Mouse (Mus musculus): ENCODE results near the gene Elp1. TPM values are rescaled to one million over a fixed set of nuclear protein-coding genes. Genes with fewer than 3 reads are reported as not detected.

Elp1 gene
- polyA plus RNA-seq, 1 experiment from 2014 or later, result 8.1 TPM

DNA sequence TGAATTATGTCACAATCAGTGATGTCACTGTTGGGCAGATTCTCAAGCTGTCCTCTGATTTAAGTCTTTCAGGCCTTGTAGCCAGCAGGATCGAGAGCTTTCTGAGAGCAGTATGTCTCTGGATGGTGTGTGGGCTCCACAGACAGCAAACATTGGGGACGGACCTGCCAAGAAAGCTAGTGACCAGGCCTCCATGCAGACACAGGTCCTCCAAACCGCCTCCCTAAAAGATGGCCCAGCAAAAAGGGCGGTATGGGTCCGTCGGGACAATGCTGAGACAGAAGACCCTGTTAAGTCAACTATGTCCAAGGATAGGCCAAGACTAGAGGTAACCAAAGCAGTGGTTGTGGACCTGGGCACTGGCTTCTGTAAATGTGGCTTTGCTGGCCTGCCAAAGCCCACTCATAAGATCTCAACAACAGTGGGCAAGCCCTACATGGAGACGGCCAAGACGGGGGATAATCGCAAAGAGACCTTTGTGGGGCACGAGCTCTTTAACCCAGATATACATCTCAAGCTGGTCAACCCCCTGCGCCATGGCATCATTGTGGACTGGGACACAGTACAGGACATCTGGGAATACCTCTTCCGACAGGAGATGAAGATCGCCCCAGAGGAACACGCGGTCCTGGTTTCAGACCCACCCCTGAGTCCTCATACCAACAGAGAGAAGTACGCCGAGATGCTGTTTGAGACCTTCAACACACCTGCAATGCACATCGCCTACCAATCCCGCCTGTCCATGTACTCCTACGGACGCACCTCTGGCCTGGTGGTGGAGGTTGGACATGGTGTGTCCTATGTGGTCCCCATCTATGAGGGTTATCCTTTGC, 58.6 kb downstream of the Elp1 start, which contains the start of gene Actl7a:
TSS of gene Actl7a (plus strand) at position 51 of the 833 bp plus-strand sequence.
- H3K36me3 ChIP-seq (replicated peaks; ENCODE audit: insufficient read depth, low read length), result peaks cover 13% of the 10 kb centered on the region
- H3K4me1 ChIP-seq (ENCODE audit: insufficient read depth), result no peaks in the 10 kb centered on the region
- no peak within 1 kb of the TSS for H3K4me3 ChIP-seq (ENCODE audit: low read depth, low read length)
- TF ChIP-seq EP300 (IDR thresholded peaks at IDR 0.05; ENCODE audit: low read depth), result no peak
- no peak for TF ChIP-seq CTCF (IDR thresholded peaks at IDR 0.05; ENCODE audit: low read depth)
- no peak within 1 kb of the TSS for H3K27ac ChIP-seq (ENCODE audit: low read depth)
- H3K9ac ChIP-seq (replicated peaks), result no peak within 1 kb of the TSS
- no peak within 1 kb of the TSS for H3K4me2 ChIP-seq (ENCODE audit: low read depth, low read length)
- ATAC-seq (no peak), DNase-seq (no peak)
- H3K27me3 ChIP-seq (ENCODE audit: insufficient read depth, low read length), result no peaks in the 10 kb centered on the region
- WGBS (ENCODE audit: insufficient replicate concordance), result 88% methylated on average over 21 of the region's 21 CpGs
- no peaks in the 10 kb centered on the region for H3K9me3 ChIP-seq (ENCODE audit: low read length)

DNA sequence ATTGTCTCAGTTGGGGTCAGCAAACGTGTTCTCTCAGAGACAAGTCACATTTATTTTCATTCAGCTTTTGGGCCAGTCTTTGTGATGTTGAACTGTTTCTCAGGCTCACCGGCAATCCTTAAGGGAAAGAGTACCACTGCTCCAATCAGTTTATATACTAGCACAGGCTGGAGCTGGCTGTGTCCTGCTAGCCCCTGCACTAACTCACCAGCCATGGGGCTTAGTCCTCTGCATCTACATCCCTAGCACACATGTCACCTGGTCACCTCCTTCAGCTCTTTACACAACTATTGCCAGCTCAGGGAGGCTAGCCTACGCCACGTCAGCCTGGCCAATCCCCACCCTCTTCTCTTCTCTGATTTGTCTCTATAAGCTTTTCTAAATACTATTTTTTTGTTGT, 59.4 kb downstream of the Elp1 start:
- ATAC-seq (no peak), DNase-seq (no peak)
- 76% methylated on average over 4 of the region's 4 CpGs for WGBS (ENCODE audit: insufficient replicate concordance)

DNA sequence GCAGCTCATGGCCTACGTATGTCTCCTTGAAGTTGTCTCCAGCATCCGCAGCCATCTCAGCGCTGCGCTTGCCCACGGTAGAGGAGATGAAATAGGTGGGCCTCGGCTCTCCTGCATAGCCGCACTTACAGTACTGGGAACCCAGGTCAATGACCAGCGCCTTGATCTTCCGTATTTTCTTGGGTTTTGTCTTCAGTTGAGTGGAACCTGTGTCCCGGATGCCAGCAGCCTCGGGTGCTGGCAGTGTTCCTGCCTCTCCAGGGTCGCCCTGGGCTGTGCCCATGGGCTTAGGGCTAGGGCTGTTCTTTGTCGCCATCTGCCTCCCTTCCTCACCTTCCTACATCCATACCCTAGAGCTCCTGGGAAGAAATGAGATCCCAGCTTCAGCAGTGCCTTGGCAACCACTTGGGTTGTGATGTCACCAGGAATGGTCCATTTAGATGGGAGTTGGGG, 61.1 kb downstream of the Elp1 start, which contains the start of gene Actl7b:
TSS of gene Actl7b (minus strand) at position 403 of the 453 bp plus-strand sequence.
- ATAC-seq, result no peak
- no peak for DNase-seq
- Histone ChIP-seq H3K9ac (replicated peaks) (no peak within 1 kb of the TSS), H3K4me1 (ENCODE audit: insufficient read depth) (no peaks in the 10 kb centered on the region), H3K9me3 (ENCODE audit: low read length) (no peaks in the 10 kb centered on the region), H3K27me3 (ENCODE audit: insufficient read depth, low read length) (no peaks in the 10 kb centered on the region), H3K27ac (ENCODE audit: low read depth) (no peak within 1 kb of the TSS), H3K4me2 (ENCODE audit: low read depth, low read length) (no peak within 1 kb of the TSS), H3K4me3 (ENCODE audit: low read depth, low read length) (no peak within 1 kb of the TSS), H3K36me3 (replicated peaks; ENCODE audit: insufficient read depth, low read length) (peaks cover 5% of the 10 kb centered on the region; the same call in 1 of the 2 replicates)
- no peak for TF ChIP-seq EP300 (IDR thresholded peaks at IDR 0.05; ENCODE audit: low read depth)
- TF ChIP-seq CTCF (IDR thresholded peaks at IDR 0.05; ENCODE audit: low read depth), result no peak
- WGBS (ENCODE audit: insufficient replicate concordance), result 85% methylated on average over 13 of the region's 13 CpGs

More for the DNA sequence above, 59.4 kb downstream of the Elp1 start:
- TF ChIP-seq EP300 (IDR thresholded peaks at IDR 0.05; ENCODE audit: low read depth), result no peak
- no peak for TF ChIP-seq CTCF (IDR thresholded peaks at IDR 0.05; ENCODE audit: low read depth)
- no peaks in the 10 kb centered on the region for H3K4me1 ChIP-seq (ENCODE audit: insufficient read depth)
- H3K9ac ChIP-seq (replicated peaks), result no peak overlapping the region
- H3K36me3 ChIP-seq (replicated peaks; ENCODE audit: insufficient read depth, low read length), result peaks cover 10% of the 10 kb centered on the region
- no peak overlapping the region for H3K4me2 ChIP-seq (ENCODE audit: low read depth, low read length)
- no peaks in the 10 kb centered on the region for H3K9me3 ChIP-seq (ENCODE audit: low read length)
- no peaks in the 10 kb centered on the region for H3K27me3 ChIP-seq (ENCODE audit: insufficient read depth, low read length)
- H3K4me3 ChIP-seq (ENCODE audit: low read depth, low read length), result no peak overlapping the region
- H3K27ac ChIP-seq (ENCODE audit: low read depth), result no peak overlapping the region

DNA sequence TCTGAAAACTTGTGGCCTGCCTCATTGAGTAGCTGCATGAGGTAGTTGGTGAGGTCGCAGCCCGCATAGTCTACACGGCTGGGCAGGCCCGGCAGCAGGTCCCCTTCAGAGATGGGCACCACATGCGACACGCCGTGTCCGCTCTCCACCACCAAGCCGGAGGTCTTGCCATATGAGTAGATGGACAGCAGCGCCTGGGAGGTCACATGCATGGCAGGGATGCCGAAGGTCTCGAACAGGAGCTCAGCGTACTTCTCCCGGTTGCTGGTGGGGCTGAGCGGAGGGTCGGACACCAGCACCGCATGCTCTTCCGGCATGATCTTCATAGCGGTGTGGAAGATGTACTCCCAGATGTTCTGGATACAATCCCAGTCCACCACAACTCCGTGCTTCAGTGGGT, 61.5 kb downstream of the Elp1 start:
- Histone ChIP-seq H3K4me3 (ENCODE audit: low read depth, low read length) (no peak overlapping the region), H3K4me2 (ENCODE audit: low read depth, low read length) (no peak overlapping the region), H3K4me1 (ENCODE audit: insufficient read depth) (no peaks in the 10 kb centered on the region), H3K36me3 (replicated peaks; ENCODE audit: insufficient read depth, low read length) (peaks cover 3% of the 10 kb centered on the region; the same call in 1 of the 2 replicates), H3K27me3 (ENCODE audit: insufficient read depth, low read length) (no peaks in the 10 kb centered on the region), H3K9ac (replicated peaks) (no peak overlapping the region), H3K27ac (ENCODE audit: low read depth) (no peak overlapping the region), H3K9me3 (ENCODE audit: low read length) (no peaks in the 10 kb centered on the region)
- no peak for TF ChIP-seq EP300 (IDR thresholded peaks at IDR 0.05; ENCODE audit: low read depth)
- no peak for ATAC-seq
- no peak for DNase-seq
- 93% methylated on average over 20 of the region's 20 CpGs for WGBS (ENCODE audit: insufficient replicate concordance)

DNA sequence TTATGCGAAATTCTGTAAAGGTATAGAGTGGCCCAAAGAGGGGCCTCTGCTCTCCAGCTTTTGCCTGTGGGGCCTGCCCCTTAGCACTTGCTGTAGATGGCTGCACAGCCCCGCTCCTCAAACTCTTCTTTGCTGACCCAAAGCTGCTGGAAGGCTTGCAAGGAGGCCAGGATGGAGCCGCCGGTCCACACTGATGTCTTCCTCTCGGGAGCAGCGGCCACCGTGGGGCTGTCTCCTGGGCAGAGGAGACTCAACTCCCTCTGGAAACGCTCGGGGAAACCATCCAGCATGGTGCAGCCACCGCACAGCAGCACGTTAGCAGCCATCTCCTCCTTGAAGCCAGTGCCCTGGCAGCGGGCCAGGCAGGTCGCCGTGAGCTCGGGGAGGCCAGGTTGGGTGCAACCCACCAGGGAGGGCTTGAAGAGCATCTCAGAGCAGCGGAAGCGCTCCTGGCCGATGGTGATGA, 62.1 kb downstream of the Elp1 start, which contains the start of gene Gm26657:
TSS of gene Gm26657 (plus strand) at position 51 of the 466 bp plus-strand sequence.
- TF ChIP-seq CTCF (IDR thresholded peaks at IDR 0.05; ENCODE audit: low read depth), result no peak
- TF ChIP-seq EP300 (IDR thresholded peaks at IDR 0.05; ENCODE audit: low read depth), result no peak
- Histone ChIP-seq H3K4me2 (ENCODE audit: low read depth, low read length) (no peak within 1 kb of the TSS), H3K4me1 (ENCODE audit: insufficient read depth) (no peaks in the 10 kb centered on the region), H3K27ac (ENCODE audit: low read depth) (no peak within 1 kb of the TSS), H3K9ac (replicated peaks) (no peak within 1 kb of the TSS), H3K27me3 (ENCODE audit: insufficient read depth, low read length) (no peaks in the 10 kb centered on the region), H3K36me3 (replicated peaks; ENCODE audit: insufficient read depth, low read length) (no peaks in the 10 kb centered on the region), H3K4me3 (ENCODE audit: low read depth, low read length) (no peak within 1 kb of the TSS), H3K9me3 (ENCODE audit: low read length) (no peaks in the 10 kb centered on the region)
- WGBS (ENCODE audit: insufficient replicate concordance), result 86% methylated on average over 18 of the region's 18 CpGs
- no peak for ATAC-seq
- no peak for DNase-seq

DNA sequence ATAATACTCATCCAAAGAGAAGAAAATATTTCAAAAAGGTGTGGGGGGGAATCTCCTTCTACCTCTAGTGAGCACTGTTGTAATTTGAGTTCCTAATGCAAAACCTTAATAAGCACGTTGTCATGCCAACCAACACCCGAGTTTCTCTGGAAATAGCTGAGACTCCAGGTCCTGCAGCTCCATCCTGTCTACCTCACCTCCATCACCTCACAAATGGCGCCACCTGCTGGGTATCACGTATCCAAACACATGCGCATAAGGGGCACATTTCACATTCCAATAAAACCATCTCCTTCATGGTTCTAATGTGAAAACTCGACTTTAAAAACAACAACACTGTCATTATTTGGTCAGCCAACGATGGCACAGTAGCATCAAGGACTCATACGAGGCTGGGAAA, 76.3 kb downstream of the Elp1 start:
- H3K27ac ChIP-seq (ENCODE audit: low read depth), result no peak overlapping the region
- TF ChIP-seq CTCF (IDR thresholded peaks at IDR 0.05; ENCODE audit: low read depth) (peak; percentile 44), EP300 (IDR thresholded peaks at IDR 0.05; ENCODE audit: low read depth) (no peak)
- 52% methylated on average over 8 of the region's 8 CpGs for WGBS (ENCODE audit: insufficient replicate concordance)
- 0 out of 2 replicates have a peak, but pooled peaks cover 4% of the 10 kb centered on the region for H3K4me1 ChIP-seq (ENCODE audit: insufficient read depth)
- no peak overlapping the region for H3K4me3 ChIP-seq (ENCODE audit: low read depth, low read length)
- no peaks in the 10 kb centered on the region for H3K9me3 ChIP-seq (ENCODE audit: low read length)
- DNase-seq (no peak), ATAC-seq (no peak)
- no peak overlapping the region for H3K9ac ChIP-seq (replicated peaks)
- H3K27me3 ChIP-seq (ENCODE audit: insufficient read depth, low read length), result no peaks in the 10 kb centered on the region
- no peak overlapping the region for H3K4me2 ChIP-seq (ENCODE audit: low read depth, low read length)
- H3K36me3 ChIP-seq (replicated peaks; ENCODE audit: insufficient read depth, low read length), result no peaks in the 10 kb centered on the region
